In genomic region chr9:27086256-27086655, GRCm38 (mm10) we compare ENCODE assay signal across 30 mouse cellular contexts.
"Had no signal": no experiment of that assay in that cellular context is flagged by ENCODE, and none has a peak within 500 bp of the region (broad histone marks: within the 10 kb centered on the region; RNA-seq: fewer than 3 reads in every experiment).

No protein-coding gene starts in this region.

- H3K4me1 ChIP-seq: limb, embryonic 12.5 days; limb, embryonic 13.5 days; limb, embryonic 15.5 days; liver, embryonic 12.5 days; liver, embryonic 13.5 days; liver, embryonic 15.5 days; lung, embryonic 15.5 days; megakaryocyte, embryonic 14.5 days; midbrain, embryonic 10.5 days; midbrain, embryonic 12.5 days; midbrain, embryonic 13.5 days; midbrain, embryonic 15.5 days; neural tube, embryonic 12.5 days had no signal

- ATAC-seq: liver, embryonic 12.5 days; liver, postnatal 0 days; lung, postnatal 0 days; midbrain, embryonic 13.5 days; midbrain, embryonic 15.5 days; midbrain, embryonic 16.5 days had no signal

- H3K9me3 ChIP-seq: limb, embryonic 12.5 days; limb, embryonic 13.5 days; limb, embryonic 15.5 days; liver, embryonic 12.5 days; liver, embryonic 13.5 days; liver, embryonic 15.5 days; lung, embryonic 15.5 days; megakaryocyte, embryonic 14.5 days; midbrain, embryonic 10.5 days; midbrain, embryonic 12.5 days; midbrain, embryonic 13.5 days; midbrain, embryonic 15.5 days; neural tube, embryonic 12.5 days had no signal

- H3K27me3 ChIP-seq: limb, embryonic 12.5 days; limb, embryonic 13.5 days; limb, embryonic 15.5 days; liver, embryonic 12.5 days; liver, embryonic 13.5 days; liver, embryonic 15.5 days; lung, embryonic 15.5 days; megakaryocyte, embryonic 14.5 days; midbrain, embryonic 12.5 days; midbrain, embryonic 13.5 days; midbrain, embryonic 15.5 days; neural tube, embryonic 12.5 days had no signal

- H3K27ac ChIP-seq: left cerebral cortex, adult 2 months; limb, embryonic 12.5 days; limb, embryonic 13.5 days; limb, embryonic 15.5 days; liver, embryonic 12.5 days; liver, embryonic 13.5 days; liver, embryonic 14.5 days; liver, embryonic 15.5 days; lung, embryonic 15.5 days; macrophage; midbrain, embryonic 10.5 days; midbrain, embryonic 12.5 days; midbrain, embryonic 13.5 days; midbrain, embryonic 15.5 days; neural tube, embryonic 12.5 days had no signal

- H3K4me3 ChIP-seq: left cerebral cortex, adult 2 months; limb, embryonic 12.5 days; limb, embryonic 13.5 days; limb, embryonic 15.5 days; liver, embryonic 12.5 days; liver, embryonic 13.5 days; liver, embryonic 15.5 days; lung, embryonic 15.5 days; megakaryocyte, embryonic 14.5 days; midbrain, embryonic 10.5 days; midbrain, embryonic 12.5 days; midbrain, embryonic 13.5 days; midbrain, embryonic 15.5 days; myocyte; neural tube, embryonic 12.5 days had no signal

- DNase-seq: left cerebral cortex, postnatal 4 days; liver; liver, embryonic 13.5 days; liver, postnatal 0 days; lung, adult 18-20 months; lung, adult 2 months; lung, embryonic 14.5 days; lung, postnatal 10 days; lung, postnatal 14 days; lung, postnatal 36 days; lung, postnatal 4 days; midbrain, embryonic 14.5 days had no signal
